Mouse (Mus musculus) forebrain, embryonic 13.5 days (tissue): Measurements from ENCODE around the gene Ablim1. TPM values are rescaled to one million over a fixed set of nuclear protein-coding genes. Genes with fewer than 3 reads are reported as not detected.

Experiments
- ATAC-seq: fragments of 200-750 bp; cut with Nextera tagmentation; 2 replicates; pipeline ENCODE4 v1.8.0; 2017
- H3K27ac ChIP-seq: fragments of 300-500 bp; sonication (generic); 2 replicates; pipeline ENCODE4 v1.5.1; 2015; ENCODE audit warnings: inconsistent platforms, mild to moderate bottlenecking, moderate library complexity
- H3K27me3 ChIP-seq: fragments of 300-500 bp; sonication (generic); 2 replicates; pipeline ENCODE4 v1.6.1; 2015; ENCODE audit warnings: mild to moderate bottlenecking, inconsistent platforms
- H3K36me3 ChIP-seq: fragments of 300-500 bp; sonication (generic); 2 replicates; pipeline ENCODE4 v1.6.1; 2015; ENCODE audit warnings: mild to moderate bottlenecking, inconsistent platforms; ENCODE audit not compliant: poor library complexity, severe bottlenecking
- H3K4me1 ChIP-seq: fragments of 300-500 bp; sonication (generic); 2 replicates; pipeline ENCODE4 v1.6.1; 2015; ENCODE audit warnings: inconsistent platforms
- H3K4me2 ChIP-seq: fragments of 300-500 bp; sonication (generic); 2 replicates; pipeline ENCODE4 v1.6.1; 2015; ENCODE audit warnings: inconsistent platforms, mild to moderate bottlenecking, moderate library complexity
- H3K4me3 ChIP-seq: fragments of 300-500 bp; sonication (generic); 2 replicates; pipeline ENCODE4 v1.5.1; 2015; ENCODE audit warnings: mild to moderate bottlenecking, inconsistent platforms
- H3K9ac ChIP-seq: fragments of 300-500 bp; sonication (generic); 2 replicates; pipeline ENCODE4 v1.6.1; 2015; ENCODE audit warnings: mild to moderate bottlenecking, inconsistent platforms
- H3K9me3 ChIP-seq: fragments of 300-500 bp; sonication (generic); replicated peaks from 2 replicates; pipeline ENCODE4 v1.6.1; 2016; ENCODE audit warnings: inconsistent platforms
- WGBS: fragments of 180-500 bp; shearing (Covaris S2); methylation state at CpG from one replicate; pipeline ENCODE4 v1.1.7; 2015; 5-methylcytosine and 5-hydroxymethylcytosine counted together
- polyA plus RNA-seq: library from polyadenylated mRNA; unstranded; fragments of >200 nt; fragmentation: Nextera tagmentation; extraction: Ambion mirVana; gene quantifications from 2 replicates; pipeline ENCODE4 v1.2.1, GENCODE M21; 2015

Gene Ablim1
- polyA plus RNA-seq, 1 experiment from 2014 or later = 16.5 TPM

GRCm38 (mm10) chr19:57118785-57119565 lies 195.7 kb downstream of the Ablim1 start:
- H3K9me3 ChIP-seq = no peaks in the 10 kb centered on the region
- peak overlapping the region; percentile 57 for H3K4me2 ChIP-seq
- H3K27ac ChIP-seq = peak overlapping the region; percentile 59
- no peaks in the 10 kb centered on the region for H3K27me3 ChIP-seq
- H3K4me3 ChIP-seq = peak overlapping the region; percentile 34
- H3K9ac ChIP-seq = peak overlapping the region; percentile 52
- 36% methylated on average over 22 of the region's 22 CpGs for WGBS
- no peaks in the 10 kb centered on the region for H3K36me3 ChIP-seq
- peak; percentile 68 for ATAC-seq
- peaks cover 38% of the 10 kb centered on the region for H3K4me1 ChIP-seq

GRCm38 (mm10) chr19:57117751-57118150 lies 197.0 kb downstream of the Ablim1 start:
- H3K4me2 ChIP-seq = peak overlapping the region; percentile 57
- ATAC-seq = no peak
- peaks cover 37% of the 10 kb centered on the region for H3K4me1 ChIP-seq
- no peak overlapping the region for H3K27ac ChIP-seq
- H3K9me3 ChIP-seq = no peaks in the 10 kb centered on the region
- no peak overlapping the region for H3K9ac ChIP-seq
- H3K27me3 ChIP-seq = no peaks in the 10 kb centered on the region
- no peaks in the 10 kb centered on the region for H3K36me3 ChIP-seq
- WGBS = 13% methylated on average over 6 of the region's 6 CpGs
- no peak overlapping the region for H3K4me3 ChIP-seq

GRCm38 (mm10) chr19:57116871-57117501 lies 197.7 kb downstream of the Ablim1 start:
- Histone ChIP-seq H3K4me1 (peaks cover 42% of the 10 kb centered on the region), H3K4me2 (peak overlapping the region; percentile 57), H3K27ac (no peak overlapping the region), H3K36me3 (no peaks in the 10 kb centered on the region), H3K4me3 (no peak overlapping the region), H3K9ac (peak overlapping the region; percentile 12; the same call in 1 of the 2 replicates), H3K9me3 (no peaks in the 10 kb centered on the region), H3K27me3 (no peaks in the 10 kb centered on the region)
- ATAC-seq = no peak
- WGBS = 4% methylated on average over 7 of the region's 7 CpGs

GRCm38 (mm10) chr19:57115670-57116069 lies 199.0 kb downstream of the Ablim1 start:
- no peak overlapping the region for H3K9ac ChIP-seq
- H3K4me1 ChIP-seq = peaks cover 42% of the 10 kb centered on the region
- H3K36me3 ChIP-seq = no peaks in the 10 kb centered on the region
- 61% methylated on average over 5 of the region's 5 CpGs for WGBS
- H3K4me2 ChIP-seq = no peak overlapping the region
- no peak for ATAC-seq
- H3K27me3 ChIP-seq = no peaks in the 10 kb centered on the region
- no peaks in the 10 kb centered on the region for H3K9me3 ChIP-seq
- no peak overlapping the region for H3K27ac ChIP-seq
- H3K4me3 ChIP-seq = no peak overlapping the region

GRCm38 (mm10) chr19:57114951-57115350 lies 199.8 kb downstream of the Ablim1 start:
- Histone ChIP-seq H3K9ac (no peak overlapping the region), H3K27ac (no peak overlapping the region), H3K4me1 (peaks cover 40% of the 10 kb centered on the region), H3K36me3 (no peaks in the 10 kb centered on the region), H3K4me3 (no peak overlapping the region), H3K4me2 (no peak overlapping the region), H3K9me3 (no peaks in the 10 kb centered on the region), H3K27me3 (no peaks in the 10 kb centered on the region)
- 83% methylated on average over 5 of the region's 5 CpGs for WGBS
- no peak for ATAC-seq

GRCm38 (mm10) chr19:57113975-57114374 lies 200.7 kb downstream of the Ablim1 start:
- H3K9ac ChIP-seq = no peak overlapping the region
- no peak overlapping the region for H3K4me2 ChIP-seq
- no peak for ATAC-seq
- peaks cover 30% of the 10 kb centered on the region for H3K4me1 ChIP-seq
- H3K4me3 ChIP-seq = no peak overlapping the region
- no peaks in the 10 kb centered on the region for H3K36me3 ChIP-seq
- H3K27ac ChIP-seq = no peak overlapping the region
- H3K27me3 ChIP-seq = no peaks in the 10 kb centered on the region
- WGBS = 97% methylated on average over 8 of the region's 8 CpGs
- no peaks in the 10 kb centered on the region for H3K9me3 ChIP-seq

GRCm38 (mm10) chr19:57112816-57113406 lies 201.8 kb downstream of the Ablim1 start:
- Histone ChIP-seq H3K27ac (peak overlapping the region; percentile 51; the same call in 1 of the 2 replicates), H3K9ac (no peak overlapping the region), H3K4me2 (no peak overlapping the region), H3K9me3 (no peaks in the 10 kb centered on the region), H3K4me1 (peaks cover 20% of the 10 kb centered on the region), H3K27me3 (no peaks in the 10 kb centered on the region), H3K4me3 (no peak overlapping the region), H3K36me3 (no peaks in the 10 kb centered on the region)
- ATAC-seq = no peak
- WGBS = 63% methylated on average over 9 of the region's 9 CpGs

GRCm38 (mm10) chr19:57112231-57112815 lies 202.4 kb downstream of the Ablim1 start:
- no peaks in the 10 kb centered on the region for H3K9me3 ChIP-seq
- H3K36me3 ChIP-seq = no peaks in the 10 kb centered on the region
- peak overlapping the region; percentile 51; the same call in 1 of the 2 replicates for H3K27ac ChIP-seq
- 85% methylated on average over 8 of the region's 8 CpGs for WGBS
- peaks cover 15% of the 10 kb centered on the region for H3K4me1 ChIP-seq
- no peak for ATAC-seq
- H3K27me3 ChIP-seq = no peaks in the 10 kb centered on the region
- H3K4me3 ChIP-seq = no peak overlapping the region
- H3K4me2 ChIP-seq = no peak overlapping the region
- H3K9ac ChIP-seq = no peak overlapping the region

- WGBS = 82% methylated on average over 6 of the region's 6 CpGs
- ATAC-seq = no peak
- no peaks in the 10 kb centered on the region for H3K9me3 ChIP-seq
- no peak overlapping the region for H3K4me2 ChIP-seq
- H3K4me3 ChIP-seq = no peak overlapping the region
- H3K9ac ChIP-seq = no peak overlapping the region
- no peaks in the 10 kb centered on the region for H3K27me3 ChIP-seq
- H3K4me1 ChIP-seq = peaks cover 8% of the 10 kb centered on the region; the same call in 1 of the 2 replicates
- H3K36me3 ChIP-seq = no peaks in the 10 kb centered on the region
- H3K27ac ChIP-seq = no peak overlapping the region
These were observed 203.4 kb downstream of the Ablim1 start for GRCm38 (mm10) chr19:57111301-57111700.

- no peak overlapping the region for H3K4me3 ChIP-seq
- H3K4me1 ChIP-seq = peaks cover 8% of the 10 kb centered on the region; the same call in 1 of the 2 replicates
- no peak overlapping the region for H3K9ac ChIP-seq
- ATAC-seq = no peak
- no peak overlapping the region for H3K27ac ChIP-seq
- no peaks in the 10 kb centered on the region for H3K9me3 ChIP-seq
- 87% methylated on average over 7 of the region's 7 CpGs for WGBS
- no peak overlapping the region for H3K4me2 ChIP-seq
- no peaks in the 10 kb centered on the region for H3K27me3 ChIP-seq
- H3K36me3 ChIP-seq = no peaks in the 10 kb centered on the region
These were observed 205.1 kb downstream of the Ablim1 start for GRCm38 (mm10) chr19:57109620-57110019.

GRCm38 (mm10) chr19:57106513-57106912 lies 208.2 kb downstream of the Ablim1 start:
- no peaks in the 10 kb centered on the region for H3K4me1 ChIP-seq
- no peaks in the 10 kb centered on the region for H3K9me3 ChIP-seq
- H3K4me2 ChIP-seq = no peak overlapping the region
- WGBS = 83% methylated on average over 6 of the region's 6 CpGs
- H3K27ac ChIP-seq = no peak overlapping the region
- no peaks in the 10 kb centered on the region for H3K36me3 ChIP-seq
- no peak overlapping the region for H3K9ac ChIP-seq
- no peak for ATAC-seq
- H3K27me3 ChIP-seq = no peaks in the 10 kb centered on the region
- H3K4me3 ChIP-seq = no peak overlapping the region

GRCm38 (mm10) chr19:57106031-57106430 lies 208.7 kb downstream of the Ablim1 start:
- Histone ChIP-seq H3K9me3 (no peaks in the 10 kb centered on the region), H3K36me3 (no peaks in the 10 kb centered on the region), H3K27me3 (no peaks in the 10 kb centered on the region), H3K4me1 (no peaks in the 10 kb centered on the region), H3K27ac (no peak overlapping the region), H3K4me2 (no peak overlapping the region), H3K9ac (no peak overlapping the region), H3K4me3 (no peak overlapping the region)
- WGBS = 96% methylated on average over 3 of the region's 3 CpGs
- no peak for ATAC-seq
